Mouse (Mus musculus): Measurements from ENCODE around the gene Ptpn21. TPM values are rescaled to one million over a fixed set of nuclear protein-coding genes. Genes with fewer than 3 reads are reported as not detected.

Ptpn21 gene
- total and polyA plus RNA-seq, 3 experiments, result 19.4 to 29.3 (median 29.1) TPM

DNA sequence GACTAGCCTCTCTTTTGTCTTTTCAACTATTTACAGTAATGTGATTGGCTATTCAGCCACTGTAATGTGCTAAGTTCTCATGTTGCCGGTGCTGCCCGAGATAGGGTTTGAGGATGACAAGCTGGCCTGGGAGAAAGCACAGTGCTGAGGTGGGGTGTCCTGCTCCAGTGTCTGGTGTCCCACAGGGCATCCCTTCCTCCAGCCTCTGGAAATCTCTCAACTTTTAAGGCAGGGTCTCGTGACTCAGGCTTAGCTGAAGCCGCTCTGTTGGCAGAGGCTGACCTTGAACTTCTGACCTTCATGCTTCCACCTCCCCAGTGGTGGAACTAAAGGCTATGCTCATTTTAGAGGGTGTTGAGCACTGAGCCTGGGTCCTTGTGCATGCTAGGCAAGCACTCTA lies 66.8 kb downstream of the Ptpn21 start:
- Histone ChIP-seq H3K79me2 (replicated peaks; ENCODE audit: control insufficient read depth, insufficient read depth, low read length) (no peaks in the 10 kb centered on the region), H3K4me3 (no peak overlapping the region), H3K27me3 (ENCODE audit: control insufficient read depth, insufficient read depth, low read length) (no peaks in the 10 kb centered on the region), H3K9ac (ENCODE audit: low read depth, low read length) (no peak overlapping the region), H3K36me3 (ENCODE audit: control insufficient read depth, insufficient read depth, low read length) (peaks cover 2% of the 10 kb centered on the region; the same call in 1 of the 2 replicates), H3K4me1 (ENCODE audit: control insufficient read depth, insufficient read depth, low read length) (peaks cover 6% of the 10 kb centered on the region), H3K27ac (no peak overlapping the region)
- intact Hi-C loops (cut with DNase I), result no loop called here
- DNase-seq, result no peak
- WGBS, result 73% methylated on average over 4 of the region's 4 CpGs
- TF ChIP-seq POLR2A (IDR thresholded peaks at IDR 0.05; ENCODE audit: insufficient read depth, low read depth, low read length) (no peak), CTCF (IDR thresholded peaks at IDR 0.05) (no peak), EP300 (IDR thresholded peaks at IDR 0.05; ENCODE audit: insufficient read depth, low read depth, low read length) (no peak)

DNA sequence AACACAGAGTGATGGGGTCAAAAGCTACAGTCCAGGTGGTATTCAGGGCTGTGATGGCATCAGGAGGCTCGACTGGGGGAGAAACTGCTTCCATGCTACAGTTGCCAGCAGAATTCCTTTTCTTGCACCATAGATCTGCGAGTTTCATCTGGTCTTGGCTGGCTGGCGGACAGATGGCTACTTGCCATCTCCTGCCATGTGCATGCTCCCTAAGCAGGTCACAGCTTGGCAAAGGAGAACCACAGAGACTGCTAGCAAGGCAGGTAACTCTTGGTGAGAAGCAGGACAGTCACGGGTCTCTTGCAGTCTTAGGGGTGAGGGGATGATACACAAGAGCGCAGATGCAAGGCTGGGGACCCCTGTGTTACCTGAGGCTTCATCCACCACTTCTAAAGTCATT lies 67.3 kb downstream of the Ptpn21 start:
- WGBS, result 68% methylated on average over 5 of the region's 5 CpGs
- Histone ChIP-seq H3K27ac (no peak overlapping the region), H3K4me3 (no peak overlapping the region), H3K9ac (ENCODE audit: low read depth, low read length) (no peak overlapping the region), H3K79me2 (replicated peaks; ENCODE audit: control insufficient read depth, insufficient read depth, low read length) (no peaks in the 10 kb centered on the region), H3K36me3 (ENCODE audit: control insufficient read depth, insufficient read depth, low read length) (peaks cover 2% of the 10 kb centered on the region; the same call in 1 of the 2 replicates), H3K4me1 (ENCODE audit: control insufficient read depth, insufficient read depth, low read length) (peaks cover 6% of the 10 kb centered on the region), H3K27me3 (ENCODE audit: control insufficient read depth, insufficient read depth, low read length) (no peaks in the 10 kb centered on the region)
- intact Hi-C loops (cut with DNase I), result no loop called here
- no peak for TF ChIP-seq POLR2A (IDR thresholded peaks at IDR 0.05; ENCODE audit: insufficient read depth, low read depth, low read length)
- TF ChIP-seq EP300 (IDR thresholded peaks at IDR 0.05; ENCODE audit: insufficient read depth, low read depth, low read length), result no peak
- DNase-seq, result peak in 1 of 2 experiments; percentile 31

DNA sequence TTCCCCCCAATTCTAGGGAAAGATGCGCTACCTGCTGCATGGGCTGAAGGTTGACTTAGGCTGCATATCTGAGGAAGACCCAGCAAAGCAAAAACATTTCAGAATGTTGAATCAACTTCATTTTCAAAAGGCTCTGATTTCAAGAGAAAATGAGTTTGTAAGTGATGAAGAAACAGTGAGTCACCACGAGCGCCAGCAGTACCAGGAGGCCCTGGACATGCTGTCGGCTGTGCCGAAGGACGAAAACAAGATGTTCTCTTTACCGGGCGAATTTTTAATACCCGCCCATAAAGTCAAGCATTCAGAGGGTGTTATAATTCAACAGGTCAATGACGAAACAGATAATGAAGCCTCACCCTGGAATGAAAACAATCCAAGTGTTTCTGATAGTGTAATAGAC lies 68.1 kb downstream of the Ptpn21 start:
- Histone ChIP-seq H3K36me3 (ENCODE audit: control insufficient read depth, insufficient read depth, low read length) (peaks cover 2% of the 10 kb centered on the region; the same call in 1 of the 2 replicates), H3K4me1 (ENCODE audit: control insufficient read depth, insufficient read depth, low read length) (peaks cover 6% of the 10 kb centered on the region), H3K9ac (ENCODE audit: low read depth, low read length) (no peak overlapping the region), H3K4me3 (no peak overlapping the region), H3K27ac (no peak overlapping the region), H3K27me3 (ENCODE audit: control insufficient read depth, insufficient read depth, low read length) (no peaks in the 10 kb centered on the region), H3K79me2 (replicated peaks; ENCODE audit: control insufficient read depth, insufficient read depth, low read length) (no peaks in the 10 kb centered on the region)
- WGBS, result 71% methylated on average over 10 of the region's 10 CpGs
- TF ChIP-seq POLR2A (IDR thresholded peaks at IDR 0.05; ENCODE audit: insufficient read depth, low read depth, low read length) (no peak), CTCF (IDR thresholded peaks at IDR 0.05) (no peak), EP300 (IDR thresholded peaks at IDR 0.05; ENCODE audit: insufficient read depth, low read depth, low read length) (no peak)
- no peak for DNase-seq
- intact Hi-C loops (cut with DNase I), result no loop called here

DNA sequence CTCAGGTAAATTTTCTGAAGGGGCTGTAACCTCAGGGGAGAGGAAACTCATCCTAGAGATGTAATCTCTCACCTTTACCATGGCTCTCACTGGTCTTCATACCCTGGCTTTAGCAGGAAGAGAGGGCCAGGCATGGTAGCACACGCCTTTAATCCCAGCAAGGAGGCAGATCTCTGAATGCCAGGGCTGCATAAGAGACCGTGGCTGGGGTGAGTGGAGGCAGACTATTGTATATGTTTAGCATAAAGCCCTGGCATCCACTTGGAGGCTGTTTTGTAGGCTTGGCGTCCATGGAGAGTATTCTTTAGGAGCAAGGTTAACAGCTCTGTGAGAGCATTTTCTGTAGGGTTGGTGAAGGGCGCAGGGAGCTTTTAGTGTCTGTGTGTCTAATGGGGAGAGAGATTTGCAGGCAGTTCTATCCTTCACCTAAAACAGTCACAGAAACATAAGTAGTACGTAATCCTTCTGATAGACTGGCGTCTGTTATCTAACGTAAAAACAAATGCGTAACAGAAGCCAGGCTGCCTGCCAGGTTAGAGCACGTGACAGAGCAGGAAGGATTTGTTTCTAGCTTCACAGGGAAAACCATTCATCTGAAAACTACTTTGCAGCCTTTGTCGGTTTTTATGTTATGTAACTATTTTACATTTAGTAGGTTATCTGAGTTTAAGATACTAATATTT lies 68.9 kb downstream of the Ptpn21 start:
- Histone ChIP-seq H3K36me3 (ENCODE audit: control insufficient read depth, insufficient read depth, low read length) (peaks cover 2% of the 10 kb centered on the region; the same call in 1 of the 2 replicates), H3K9ac (ENCODE audit: low read depth, low read length) (no peak overlapping the region), H3K4me1 (ENCODE audit: control insufficient read depth, insufficient read depth, low read length) (peaks cover 6% of the 10 kb centered on the region), H3K4me3 (no peak overlapping the region), H3K27ac (peak overlapping the region; percentile 16; the same call in 1 of the 2 replicates), H3K27me3 (ENCODE audit: control insufficient read depth, insufficient read depth, low read length) (no peaks in the 10 kb centered on the region), H3K79me2 (replicated peaks; ENCODE audit: control insufficient read depth, insufficient read depth, low read length) (no peaks in the 10 kb centered on the region)
- peak; percentile 58 to 67 for DNase-seq
- intact Hi-C loops (cut with DNase I), result no loop called here
- TF ChIP-seq CTCF (IDR thresholded peaks at IDR 0.05) (no peak), POLR2A (IDR thresholded peaks at IDR 0.05; ENCODE audit: insufficient read depth, low read depth, low read length) (no peak), EP300 (IDR thresholded peaks at IDR 0.05; ENCODE audit: insufficient read depth, low read depth, low read length) (no peak)
- 25% methylated on average over 10 of the region's 10 CpGs for WGBS

DNA sequence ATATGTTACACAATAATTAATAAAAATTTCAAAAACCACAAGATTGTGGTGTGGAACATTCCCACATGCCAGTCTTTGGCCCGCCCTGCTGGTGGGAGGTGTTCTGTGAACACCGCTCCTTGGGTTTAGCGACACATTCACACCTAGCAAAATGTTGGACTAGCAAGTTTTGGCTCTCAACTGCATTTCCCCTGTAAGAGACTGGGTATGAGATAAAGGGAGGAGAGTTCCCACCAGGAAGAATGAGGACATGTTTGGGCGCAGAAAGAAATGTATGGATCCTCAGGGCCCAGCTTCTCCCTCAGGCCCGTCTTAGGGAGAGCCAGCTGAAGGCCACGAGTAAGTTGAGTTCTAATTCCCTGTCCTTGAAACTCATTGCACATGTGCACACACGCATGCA lies 74.6 kb downstream of the Ptpn21 start:
- no peak for DNase-seq
- intact Hi-C loops (cut with DNase I), result no loop called here
- Histone ChIP-seq H3K27ac (no peak overlapping the region), H3K27me3 (ENCODE audit: control insufficient read depth, insufficient read depth, low read length) (no peaks in the 10 kb centered on the region), H3K4me3 (no peak overlapping the region), H3K36me3 (ENCODE audit: control insufficient read depth, insufficient read depth, low read length) (no peaks in the 10 kb centered on the region; the same call in 1 of the 2 replicates), H3K79me2 (replicated peaks; ENCODE audit: control insufficient read depth, insufficient read depth, low read length) (no peaks in the 10 kb centered on the region), H3K9ac (ENCODE audit: low read depth, low read length) (no peak overlapping the region), H3K4me1 (ENCODE audit: control insufficient read depth, insufficient read depth, low read length) (no peaks in the 10 kb centered on the region)
- TF ChIP-seq EP300 (IDR thresholded peaks at IDR 0.05; ENCODE audit: insufficient read depth, low read depth, low read length) (no peak), CTCF (IDR thresholded peaks at IDR 0.05) (no peak), POLR2A (IDR thresholded peaks at IDR 0.05; ENCODE audit: insufficient read depth, low read depth, low read length) (no peak)
- WGBS, result 93% methylated on average over 7 of the region's 7 CpGs

DNA sequence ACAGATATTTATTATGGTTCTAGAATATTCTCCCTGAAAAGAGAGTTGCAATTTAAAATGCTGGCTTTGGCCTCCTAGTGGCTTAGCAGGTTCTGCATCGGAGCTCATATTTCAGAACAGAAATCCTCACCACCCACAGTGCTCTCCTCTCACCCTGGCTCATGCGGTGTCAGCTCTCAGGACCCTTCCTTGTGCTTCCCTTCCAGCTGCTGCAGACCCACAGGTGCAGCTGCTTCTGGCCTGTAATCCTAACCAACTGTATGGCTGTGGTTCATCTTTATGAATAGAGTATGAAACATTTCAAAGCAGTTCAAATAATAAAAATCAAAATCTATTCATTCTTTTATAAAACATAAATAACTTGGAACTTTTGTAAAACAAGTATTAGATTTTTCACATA lies 80.3 kb downstream of the Ptpn21 start:
- TF ChIP-seq CTCF (IDR thresholded peaks at IDR 0.05) (no peak), EP300 (IDR thresholded peaks at IDR 0.05; ENCODE audit: insufficient read depth, low read depth, low read length) (no peak), POLR2A (IDR thresholded peaks at IDR 0.05; ENCODE audit: insufficient read depth, low read depth, low read length) (no peak)
- Histone ChIP-seq H3K27me3 (ENCODE audit: control insufficient read depth, insufficient read depth, low read length) (no peaks in the 10 kb centered on the region), H3K4me1 (ENCODE audit: control insufficient read depth, insufficient read depth, low read length) (no peaks in the 10 kb centered on the region), H3K27ac (no peak overlapping the region), H3K9ac (ENCODE audit: low read depth, low read length) (no peak overlapping the region), H3K36me3 (ENCODE audit: control insufficient read depth, insufficient read depth, low read length) (no peaks in the 10 kb centered on the region; the same call in 1 of the 2 replicates), H3K4me3 (no peak overlapping the region), H3K79me2 (replicated peaks; ENCODE audit: control insufficient read depth, insufficient read depth, low read length) (no peaks in the 10 kb centered on the region)
- no peak for DNase-seq
- WGBS, result 81% methylated on average over 2 of the region's 2 CpGs
- intact Hi-C loops (cut with DNase I), result no loop called here
